Mouse (Mus musculus) layer of hippocampus, postnatal 25 days (tissue): ENCODE measurements around the gene Gm3233. TPM values are rescaled to one million over a fixed set of nuclear protein-coding genes. Genes with fewer than 3 reads are reported as not detected.
"Not testable (repeated sequence)": the region's sequence is repeated elsewhere in the genome, so short reads cannot be mapped to it uniquely, and the experiment has no call there.

Experiments used
- DNase-seq, 2 experiments: peaks; one replicate each; pipeline ENCODE4 v3.0.0; 2022; ENCODE audit warnings: mixed read lengths in 2 of 2, low spot score in 1 of 2; ENCODE audit errors: extremely low spot score in 1 of 2
- total RNA-seq, 2 experiments: library from RNA; stranded (reverse); gene quantifications; 2 replicates each; pipeline ENCODE4 v1.2.3; 2021

The Gm3233 gene
- total RNA-seq, 2 experiments from 2014 or later = not detected

- no peak for DNase-seq
Measured at GRCm38 (mm10) chr10:77735928-77736327, 23.6 kb downstream of the Gm3233 start.

- no peak for DNase-seq
Measured at GRCm38 (mm10) chr10:77729241-77729640, 30.2 kb downstream of the Gm3233 start.

- DNase-seq = peak in 1 of 2 experiments; percentile 20
Measured at GRCm38 (mm10) chr10:77728280-77728679, 31.2 kb downstream of the Gm3233 start.

GRCm38 (mm10) chr10:77726186-77726585 lies 33.3 kb downstream of the Gm3233 start, which contains the start of gene Gm10100:
TSS of gene Gm10100 (plus strand) at chr10:77726486.
- no peak for DNase-seq

GRCm38 (mm10) chr10:77724855-77725254 lies 34.6 kb downstream of the Gm3233 start:
- DNase-seq = no peak

- not testable (repeated sequence) for DNase-seq
Measured at GRCm38 (mm10) chr10:77720299-77720698, 39.2 kb downstream of the Gm3233 start, which contains the start of gene Krtap12-1. TSS of gene Krtap12-1 (plus strand) at chr10:77720599.

- no peak for DNase-seq
Measured at GRCm38 (mm10) chr10:77715507-77715906, 44.0 kb downstream of the Gm3233 start, which contains the start of gene Gm10142. TSS of gene Gm10142 (plus strand) at chr10:77715807.

GRCm38 (mm10) chr10:77713734-77714133 lies 45.7 kb downstream of the Gm3233 start:
- no peak for DNase-seq

GRCm38 (mm10) chr10:77711157-77711556 lies 48.3 kb downstream of the Gm3233 start, which contains the start of gene Gm10024:
TSS of gene Gm10024 (plus strand) at chr10:77711457.
- DNase-seq = not testable (repeated sequence)

- DNase-seq = peak in 1 of 2 experiments; percentile 29
Measured at GRCm38 (mm10) chr10:77709831-77710230, 49.7 kb downstream of the Gm3233 start.

Other genes starting within 250 kb of the Gm3233 start
- gene Fam207a, start 243.9 kb downstream of the Gm3233 start, total RNA-seq = 10 to 100 TPM; 32.8 to 33.1 TPM
- gene Itgb2, start 229.4 kb downstream of the Gm3233 start, total RNA-seq = 1 to 10 TPM; 3.4 to 4.1 TPM
- 10 to 100 TPM; 68.2 to 69.4 TPM for gene Pttg1ip, start 178.0 kb downstream of the Gm3233 start, total RNA-seq
- 100 to 1,000 TPM; 116 to 128 TPM for gene Sumo3, start 153.6 kb downstream of the Gm3233 start, total RNA-seq
- gene Gm49325, start 153.5 kb downstream of the Gm3233 start, total RNA-seq = 10 to 100 TPM; 29.0 to 29.8 TPM
- gene Ube2g2, start 137.4 kb downstream of the Gm3233 start, total RNA-seq = 10 to 100 TPM; 69.8 to 88.4 TPM
- gene Tspear, start 73.1 kb downstream of the Gm3233 start, total RNA-seq = not detected
- not detected for gene Gm19402, start 68.9 kb downstream of the Gm3233 start, total RNA-seq
- gene Gm9508, start 62.4 kb downstream of the Gm3233 start, total RNA-seq = not detected
- not detected for gene Gm10272, start 53.1 kb downstream of the Gm3233 start, total RNA-seq
- gene Gm10024, start 48.2 kb downstream of the Gm3233 start, total RNA-seq = not detected
- not detected for gene Gm10142, start 43.9 kb downstream of the Gm3233 start, total RNA-seq
- gene Krtap12-1, start 39.1 kb downstream of the Gm3233 start, total RNA-seq = not detected
- not detected for gene Gm10100, start 33.2 kb downstream of the Gm3233 start, total RNA-seq
- gene Gm18596, start 17.0 kb downstream of the Gm3233 start, total RNA-seq = not detected
- gene Gm9736, start 8.3 kb downstream of the Gm3233 start, total RNA-seq = not detected
- not detected for gene Gm3238, start 11.6 kb upstream of the Gm3233 start, total RNA-seq
- gene Gm7138, start 17.3 kb upstream of the Gm3233 start, total RNA-seq = not detected
- not detected for gene Gm3250, start 22.9 kb upstream of the Gm3233 start, total RNA-seq
- gene Gm7137, start 28.5 kb upstream of the Gm3233 start, total RNA-seq = not detected
- not detected for gene Gm9639, start 35.4 kb upstream of the Gm3233 start, total RNA-seq
- gene Gm19668, start 39.5 kb upstream of the Gm3233 start, total RNA-seq = not detected
- not detected for gene Gm9507, start 52.2 kb upstream of the Gm3233 start, total RNA-seq
- gene Gm2696, start 55.0 kb upstream of the Gm3233 start, total RNA-seq = not detected
- gene Krtap10-4, start 67.4 kb upstream of the Gm3233 start, total RNA-seq = not detected
- not detected for gene Krtap10-10, start 76.3 kb upstream of the Gm3233 start, total RNA-seq
- not detected for gene Gm36176, start 87.1 kb upstream of the Gm3233 start, total RNA-seq
- gene Gm10318, start 93.2 kb upstream of the Gm3233 start, total RNA-seq = not detected
- gene Gm3285, start 102.3 kb upstream of the Gm3233 start, total RNA-seq = not detected
- gene Lrrc3, start 142.9 kb upstream of the Gm3233 start, total RNA-seq = 1 to 10 TPM; 5.0 to 5.2 TPM
- 10 to 100 TPM; 33.2 to 40.4 TPM for gene Trpm2, start 210.9 kb upstream of the Gm3233 start, total RNA-seq
- gene 1810043G02Rik, start 218.8 kb upstream of the Gm3233 start, total RNA-seq = 10 to 100 TPM; 31.3 to 39.8 TPM